ENCODE assay signal across 25 mouse cellular contexts in genomic region chr14:45746176-45746575, GRCm38 (mm10).
DNase-seq lines count a peak whose midpoint lies in the region; ATAC-seq and TF ChIP-seq lines count a peak whose summit lies in the region.
"Had no signal": no experiment of that assay in that cellular context is flagged by ENCODE, and none has a peak within 500 bp of the region (broad histone marks: within the 10 kb centered on the region; RNA-seq: fewer than 3 reads in every experiment).

No protein-coding gene starts in this region.

- no peak for TF ChIP-seq CTCF in lung, postnatal 0 days (IDR thresholded peaks at IDR 0.05)

- 81% methylated on average over 5 of the region's 5 CpGs for WGBS in lung, postnatal 0 days
- 86% methylated on average over 5 of the region's 5 CpGs for WGBS in midbrain, embryonic 11.5 days

- H3K4me3 ChIP-seq in lung, postnatal 0 days (ENCODE audit: low read depth, low read length), result no peak overlapping the region
- no peak overlapping the region for H3K4me3 ChIP-seq in midbrain, embryonic 11.5 days (ENCODE audit: low read depth, low read length)
- H3K4me3 ChIP-seq: embryonic facial prominence, embryonic 13.5 days; erythroblast, embryonic 14.5 days; midbrain, embryonic 10.5 days; neural tube, embryonic 15.5 days had no signal

- no peak overlapping the region for H3K4me2 ChIP-seq in lung, postnatal 0 days (replicated peaks; ENCODE audit: low read depth, low read length)
- no peak overlapping the region for H3K4me2 ChIP-seq in midbrain, embryonic 11.5 days
- H3K4me2 ChIP-seq: embryonic facial prominence, embryonic 13.5 days; hindbrain, embryonic 14.5 days; neural tube, embryonic 15.5 days had no signal

- H3K27me3 ChIP-seq in lung, postnatal 0 days (replicated peaks; ENCODE audit: insufficient read depth, low read length), result no peaks in the 10 kb centered on the region
- H3K27me3 ChIP-seq in midbrain, embryonic 11.5 days (ENCODE audit: control insufficient read depth, insufficient read depth, low read length), result no peaks in the 10 kb centered on the region
- H3K27me3 ChIP-seq: embryonic facial prominence, embryonic 13.5 days; neural tube, embryonic 15.5 days had no signal

- H3K36me3 ChIP-seq in lung, postnatal 0 days (ENCODE audit: insufficient read depth, low read length), result no peaks in the 10 kb centered on the region
- no peaks in the 10 kb centered on the region for H3K36me3 ChIP-seq in midbrain, embryonic 11.5 days (ENCODE audit: control insufficient read depth, insufficient read depth, low read length)
- H3K36me3 ChIP-seq: embryonic facial prominence, embryonic 13.5 days; G1E; midbrain, embryonic 10.5 days; neural tube, embryonic 15.5 days had no signal

- no peak overlapping the region for H3K9ac ChIP-seq in lung, postnatal 0 days (replicated peaks; ENCODE audit: low read depth)
- H3K9ac ChIP-seq in midbrain, embryonic 11.5 days (ENCODE audit: low read length), result no peak overlapping the region
- H3K9ac ChIP-seq: embryonic facial prominence, embryonic 13.5 days; hindbrain, embryonic 14.5 days; neural tube, embryonic 15.5 days had no signal

- DNase-seq in lung, postnatal 10 days, result peak; percentile 12
- DNase-seq in lung, postnatal 0 days (ENCODE audit: low spot score), result no peak
- DNase-seq in NIH3T3 (ENCODE audit: low read depth), result peak; percentile 46
- no peak for DNase-seq in kidney, postnatal 25 days
- DNase-seq in midbrain, embryonic 11.5 days (ENCODE audit: low spot score, missing footprints), result no peak
- DNase-seq in right cerebral cortex, postnatal 10 days (ENCODE audit: low spot score in 2 of 2), result no peak
- DNase-seq: cerebellum, adult 2 months; cerebellum, postnatal 36 days; embryo, embryonic 11 days; heart, adult 18-20 months; heart, postnatal 36 days; kidney, adult 18-20 months; right cerebral cortex, adult 18-20 months had no signal

- no peaks in the 10 kb centered on the region for H3K9me3 ChIP-seq in lung, postnatal 0 days (ENCODE audit: low read length)
- H3K9me3 ChIP-seq in midbrain, embryonic 11.5 days (ENCODE audit: control insufficient read depth, low read length), result no peaks in the 10 kb centered on the region
- H3K9me3 ChIP-seq: embryonic facial prominence, embryonic 13.5 days; G1E; midbrain, embryonic 10.5 days; neural tube, embryonic 15.5 days had no signal

- no peak overlapping the region for H3K27ac ChIP-seq in lung, postnatal 0 days (ENCODE audit: low read length)
- no peak overlapping the region for H3K27ac ChIP-seq in midbrain, embryonic 11.5 days (ENCODE audit: low read depth, low read length)
- H3K27ac ChIP-seq: embryonic facial prominence, embryonic 13.5 days; hindbrain, embryonic 14.5 days; kidney, postnatal 0 days; macrophage; midbrain, embryonic 10.5 days; neural tube, embryonic 15.5 days had no signal

- H3K4me1 ChIP-seq in lung, postnatal 0 days (ENCODE audit: insufficient read depth, low read depth, low read length), result no peaks in the 10 kb centered on the region
- no peaks in the 10 kb centered on the region for H3K4me1 ChIP-seq in midbrain, embryonic 11.5 days (ENCODE audit: control insufficient read depth, insufficient read depth, low read length)
- H3K4me1 ChIP-seq: embryonic facial prominence, embryonic 13.5 days; midbrain, embryonic 10.5 days; neural tube, embryonic 15.5 days had no signal

- no peak for TF ChIP-seq EP300 in lung, postnatal 0 days (IDR thresholded peaks at IDR 0.05)

- no peak for ATAC-seq in lung, postnatal 0 days
- peak; percentile 52 for ATAC-seq in granulocyte monocyte progenitor cell, adult 5-6 weeks (replicated peaks; ENCODE audit: poor library complexity, severe bottlenecking)
- ATAC-seq in midbrain, embryonic 11.5 days (ENCODE audit: low FRiP score), result no peak
- ATAC-seq: activated CD4-positive, CD25-positive, alpha-beta regulatory T cell, adult 4 months; forebrain, embryonic 14.5 days; inflammation-experienced regulatory T-cells, adult 6 months had no signal

Comparison
In these comparisons a context has a peak if more than half of its experiments do, and no peak if none do; other contexts are left out.
1. DNase-seq: peak in lung, postnatal 10 days (single experiment) and NIH3T3 (single experiment); none in lung, postnatal 0 days (single experiment), kidney, postnatal 25 days (0 of 2), midbrain, embryonic 11.5 days (single experiment) and right cerebral cortex, postnatal 10 days (0 of 2).